Mouse (Mus musculus) spleen, adult 2 months (tissue): ENCODE results near the gene Arrb1.

Source experiments
- CTCF ChIP-seq: fragments of 200-500 bp; IDR thresholded peaks from 2 replicates; pipeline ENCODE4 v1.5.1; 2011; ENCODE audit warnings: mild to moderate bottlenecking, inconsistent platforms; ENCODE audit not compliant: insufficient read depth, insufficient read length, insufficient replicate concordance; ENCODE audit errors: extremely low read depth
- POLR2A ChIP-seq: fragments of 200-500 bp; IDR thresholded peaks from 2 replicates; pipeline ENCODE4 v1.6.1; 2011; ENCODE audit warnings: low read depth, low read length, inconsistent platforms

- TF ChIP-seq CTCF (no peak), POLR2A (no peak)
Measured at GRCm38 (mm10) chr7:99642078-99642477, 106.8 kb downstream of the Arrb1 start.
